Mouse (Mus musculus) embryonic facial prominence, embryonic 12.5 days (tissue): ENCODE measurements at regions not wholly inside any gene's neighbourhood (a gene's known extent, or its start where the extent isn't known, plus 50 kb on each side); places are given as distances from the start of the nearest gene placed in this dataset.

Source experiments
- ATAC-seq: fragments of 200-750 bp; cut with Nextera tagmentation; 2 replicates; pipeline ENCODE4 v1.8.0; 2017; ENCODE audit not compliant: insufficient number of reproducible peaks, insufficient read depth, low FRiP score, low TSS enrichment
- H3K27ac ChIP-seq: fragments of 300-500 bp; sonication (generic); 2 replicates; pipeline ENCODE4 v1.5.1; 2016; ENCODE audit warnings: mild to moderate bottlenecking
- H3K27me3 ChIP-seq: fragments of 300-500 bp; sonication (generic); 2 replicates; pipeline ENCODE4 v1.6.1; 2016; ENCODE audit warnings: mild to moderate bottlenecking, moderate library complexity
- H3K36me3 ChIP-seq: fragments of 300-500 bp; sonication (generic); 2 replicates; pipeline ENCODE4 v1.6.1; 2016; ENCODE audit warnings: mild to moderate bottlenecking
- H3K4me1 ChIP-seq: fragments of 300-500 bp; sonication (generic); 2 replicates; pipeline ENCODE4 v1.6.1; 2016
- H3K4me2 ChIP-seq: fragments of 300-500 bp; sonication (generic); replicated peaks from 2 replicates; pipeline ENCODE4 v1.6.1; 2016; ENCODE audit warnings: mild to moderate bottlenecking, moderate library complexity
- H3K4me3 ChIP-seq: fragments of 300-500 bp; sonication (generic); 2 replicates; pipeline ENCODE4 v1.5.1; 2016; ENCODE audit warnings: mild to moderate bottlenecking
- H3K9ac ChIP-seq: fragments of 300-500 bp; sonication (generic); 2 replicates; pipeline ENCODE4 v1.6.1; 2016; ENCODE audit warnings: mild to moderate bottlenecking, moderate library complexity
- H3K9me3 ChIP-seq: fragments of 300-500 bp; sonication (generic); 2 replicates; pipeline ENCODE4 v1.6.1; 2016; ENCODE audit warnings: mild to moderate bottlenecking, moderate library complexity
- WGBS: fragments of 180-500 bp; shearing (Covaris S2); methylation state at CpG from one replicate; pipeline ENCODE4 v1.1.7; 2016; 5-methylcytosine and 5-hydroxymethylcytosine counted together

- no peak for ATAC-seq
These were observed 65.3 kb upstream of the Gm11238 start for GRCm38 (mm10) chr4:73542331-73542730.

GRCm38 (mm10) chr4:73531604-73532003, 76.1 kb upstream of the Gm11238 start:
- H3K9me3 ChIP-seq = 0 out of 2 replicates have a peak, but pooled peaks cover 2% of the 10 kb centered on the region
- H3K27ac ChIP-seq = no peak overlapping the region
- WGBS = 68% methylated on average over 1 of the region's 1 CpGs
- no peak overlapping the region for H3K4me2 ChIP-seq
- H3K4me3 ChIP-seq = no peak overlapping the region
- no peak overlapping the region for H3K9ac ChIP-seq
- H3K27me3 ChIP-seq = no peaks in the 10 kb centered on the region
- no peak for ATAC-seq
- H3K36me3 ChIP-seq = no peaks in the 10 kb centered on the region
- H3K4me1 ChIP-seq = no peaks in the 10 kb centered on the region

More at GRCm38 (mm10) chr4:73542331-73542730, 65.3 kb upstream of the Gm11238 start:
- WGBS = 86% methylated on average over 5 of the region's 5 CpGs
- no peak overlapping the region for H3K9ac ChIP-seq
- no peak overlapping the region for H3K4me2 ChIP-seq
- no peaks in the 10 kb centered on the region for H3K4me1 ChIP-seq
- peaks cover 7% of the 10 kb centered on the region; the same call in 1 of the 2 replicates for H3K9me3 ChIP-seq
- no peak overlapping the region for H3K27ac ChIP-seq
- no peaks in the 10 kb centered on the region for H3K36me3 ChIP-seq
- no peaks in the 10 kb centered on the region for H3K27me3 ChIP-seq
- no peak overlapping the region for H3K4me3 ChIP-seq

- no peak overlapping the region for H3K27ac ChIP-seq
- H3K27me3 ChIP-seq = no peaks in the 10 kb centered on the region
- WGBS = 38% methylated on average over 1 of the region's 1 CpGs
- H3K9ac ChIP-seq = no peak overlapping the region
- H3K9me3 ChIP-seq = 0 out of 2 replicates have a peak, but pooled peaks cover 4% of the 10 kb centered on the region
- no peaks in the 10 kb centered on the region for H3K4me1 ChIP-seq
- H3K4me3 ChIP-seq = no peak overlapping the region
- no peak overlapping the region for H3K4me2 ChIP-seq
- H3K36me3 ChIP-seq = no peaks in the 10 kb centered on the region
- ATAC-seq = no peak
These were observed 83.0 kb upstream of the Gm11238 start for GRCm38 (mm10) chr4:73524579-73525208.

- Histone ChIP-seq H3K36me3 (no peaks in the 10 kb centered on the region), H3K4me1 (no peaks in the 10 kb centered on the region), H3K27me3 (no peaks in the 10 kb centered on the region), H3K9me3 (no peaks in the 10 kb centered on the region), H3K27ac (no peak overlapping the region), H3K9ac (no peak overlapping the region), H3K4me3 (no peak overlapping the region), H3K4me2 (no peak overlapping the region)
- ATAC-seq = no peak
These were observed 88.8 kb upstream of the Gm11238 start for GRCm38 (mm10) chr4:73518742-73519384.

GRCm38 (mm10) chr4:73517559-73517958, 90.1 kb upstream of the Gm11238 start:
- no peak for ATAC-seq
- H3K9ac ChIP-seq = no peak overlapping the region
- no peak overlapping the region for H3K27ac ChIP-seq
- no peaks in the 10 kb centered on the region for H3K4me1 ChIP-seq
- no peaks in the 10 kb centered on the region for H3K27me3 ChIP-seq
- no peak overlapping the region for H3K4me3 ChIP-seq
- no peak overlapping the region for H3K4me2 ChIP-seq
- H3K36me3 ChIP-seq = no peaks in the 10 kb centered on the region
- H3K9me3 ChIP-seq = no peaks in the 10 kb centered on the region

- Histone ChIP-seq H3K4me2 (no peak overlapping the region), H3K27ac (no peak overlapping the region), H3K36me3 (no peaks in the 10 kb centered on the region), H3K9ac (no peak overlapping the region), H3K27me3 (no peaks in the 10 kb centered on the region), H3K4me1 (no peaks in the 10 kb centered on the region), H3K4me3 (no peak overlapping the region), H3K9me3 (no peaks in the 10 kb centered on the region)
- ATAC-seq = no peak
- WGBS = 66% methylated on average over 2 of the region's 2 CpGs
These were observed 91.0 kb upstream of the Gm11238 start for GRCm38 (mm10) chr4:73516717-73517116.

GRCm38 (mm10) chr4:73506860-73507259, 100.8 kb upstream of the Gm11238 start:
- H3K4me2 ChIP-seq = no peak overlapping the region
- ATAC-seq = no peak
- no peak overlapping the region for H3K9ac ChIP-seq
- H3K4me1 ChIP-seq = no peaks in the 10 kb centered on the region
- H3K4me3 ChIP-seq = no peak overlapping the region
- H3K36me3 ChIP-seq = no peaks in the 10 kb centered on the region
- H3K27me3 ChIP-seq = no peaks in the 10 kb centered on the region
- no peak overlapping the region for H3K27ac ChIP-seq
- H3K9me3 ChIP-seq = no peaks in the 10 kb centered on the region
- 88% methylated on average over 2 of the region's 2 CpGs for WGBS

GRCm38 (mm10) chr4:73489199-73489598, 84.3 kb upstream of the Gm11487 start:
- H3K4me3 ChIP-seq = no peak overlapping the region
- no peak overlapping the region for H3K27ac ChIP-seq
- H3K27me3 ChIP-seq = no peaks in the 10 kb centered on the region
- WGBS = 27% methylated on average over 2 of the region's 2 CpGs
- no peaks in the 10 kb centered on the region for H3K9me3 ChIP-seq
- H3K36me3 ChIP-seq = no peaks in the 10 kb centered on the region
- no peak overlapping the region for H3K9ac ChIP-seq
- no peak overlapping the region for H3K4me2 ChIP-seq
- no peak for ATAC-seq
- no peaks in the 10 kb centered on the region for H3K4me1 ChIP-seq

GRCm38 (mm10) chr4:73488297-73489049, 83.6 kb upstream of the Gm11487 start:
- Histone ChIP-seq H3K9me3 (no peaks in the 10 kb centered on the region), H3K27ac (no peak overlapping the region), H3K36me3 (no peaks in the 10 kb centered on the region), H3K4me3 (no peak overlapping the region), H3K4me1 (no peaks in the 10 kb centered on the region), H3K4me2 (no peak overlapping the region), H3K27me3 (no peaks in the 10 kb centered on the region), H3K9ac (no peak overlapping the region)
- peak; percentile 60 for ATAC-seq
- 67% methylated on average over 4 of the region's 4 CpGs for WGBS

- Histone ChIP-seq H3K4me1 (no peaks in the 10 kb centered on the region), H3K27ac (no peak overlapping the region), H3K4me2 (no peak overlapping the region), H3K9ac (no peak overlapping the region), H3K36me3 (no peaks in the 10 kb centered on the region), H3K4me3 (no peak overlapping the region), H3K27me3 (no peaks in the 10 kb centered on the region), H3K9me3 (no peaks in the 10 kb centered on the region)
- WGBS = 75% methylated on average over 1 of the region's 1 CpGs
- no peak for ATAC-seq
These were observed 63.2 kb upstream of the Gm11487 start for GRCm38 (mm10) chr4:73467982-73468565.
